Mouse (Mus musculus): ENCODE results near the gene Tktl1. TPM values are rescaled to one million over a fixed set of nuclear protein-coding genes. Genes with fewer than 3 reads are reported as not detected.
"Not testable (repeated sequence)": the region's sequence is repeated elsewhere in the genome, so short reads cannot be mapped to it uniquely, and the experiment has no call there.

Gene Tktl1
- not detected in 2 replicates for polyA plus RNA-seq (2015; fragmentation: Nextera tagmentation; extraction: Ambion mirVana)

GRCm38 (mm10) chrX:74176959-74177358 lies at the start of gene Tktl1:
Gene Tktl1, plus strand, starts transcription at chrX:74177259.
- ATAC-seq (ENCODE audit: low read depth), result no peak
- Histone ChIP-seq H3K27ac (ENCODE audit: low read length) (no peak within 1 kb of the TSS), H3K9ac (ENCODE audit: low read length) (no peak within 1 kb of the TSS), H3K36me3 (ENCODE audit: control insufficient read depth, insufficient read depth, low read length) (no peaks in the 10 kb centered on the region), H3K4me2 (ENCODE audit: low read depth, low read length) (no peak within 1 kb of the TSS), H3K4me1 (replicated peaks; ENCODE audit: control insufficient read depth, insufficient read depth, low read length) (no peaks in the 10 kb centered on the region), H3K27me3 (ENCODE audit: control insufficient read depth, insufficient read depth, low read depth, low read length) (no peaks in the 10 kb centered on the region), H3K9me3 (ENCODE audit: control insufficient read depth, low read length) (no peaks in the 10 kb centered on the region), H3K4me3 (ENCODE audit: low read length) (no peak within 1 kb of the TSS)
- 89% methylated on average over 17 of the region's 17 CpGs for WGBS

- H3K4me2 ChIP-seq (ENCODE audit: low read depth, low read length); H3K27me3 ChIP-seq (ENCODE audit: control insufficient read depth, insufficient read depth, low read depth, low read length); ATAC-seq (ENCODE audit: low read depth); H3K9ac ChIP-seq (ENCODE audit: low read length); H3K36me3 ChIP-seq (ENCODE audit: control insufficient read depth, insufficient read depth, low read length); H3K4me1 ChIP-seq (replicated peaks; ENCODE audit: control insufficient read depth, insufficient read depth, low read length); H3K4me3 ChIP-seq (ENCODE audit: low read length); H3K9me3 ChIP-seq (ENCODE audit: control insufficient read depth, low read length); H3K27ac ChIP-seq (ENCODE audit: low read length): not testable (repeated sequence)
- WGBS, result 17% methylated on average over 1 of the region's 1 CpGs
These were observed 41.8 kb upstream of the Tktl1 start, which contains the start of gene Mecp2 for GRCm38 (mm10) chrX:74135263-74135662. Gene Mecp2, minus strand, starts transcription at chrX:74135363.

- no peak within 1 kb of the TSS for H3K4me3 ChIP-seq (ENCODE audit: low read length)
- H3K27me3 ChIP-seq (ENCODE audit: control insufficient read depth, insufficient read depth, low read depth, low read length), result no peaks in the 10 kb centered on the region
These were observed 9.3 kb upstream of the Tktl1 start, which contains the start of gene Tex28 for GRCm38 (mm10) chrX:74167738-74168137. Gene Tex28, minus strand, starts transcription at chrX:74167838.

GRCm38 (mm10) chrX:74203556-74203955 lies 26.5 kb downstream of the Tktl1 start:
- Histone ChIP-seq H3K4me3 (ENCODE audit: low read length) (no peak overlapping the region), H3K27ac (ENCODE audit: low read length) (no peak overlapping the region), H3K9me3 (ENCODE audit: control insufficient read depth, low read length) (no peaks in the 10 kb centered on the region), H3K4me2 (ENCODE audit: low read depth, low read length) (no peak overlapping the region), H3K27me3 (ENCODE audit: control insufficient read depth, insufficient read depth, low read depth, low read length) (no peaks in the 10 kb centered on the region), H3K36me3 (ENCODE audit: control insufficient read depth, insufficient read depth, low read length) (no peaks in the 10 kb centered on the region), H3K9ac (ENCODE audit: low read length) (no peak overlapping the region), H3K4me1 (replicated peaks; ENCODE audit: control insufficient read depth, insufficient read depth, low read length) (no peaks in the 10 kb centered on the region)
- ATAC-seq (ENCODE audit: low read depth), result no peak
- WGBS, result 72% methylated on average over 2 of the region's 2 CpGs

More at GRCm38 (mm10) chrX:74167738-74168137, 9.3 kb upstream of the Tktl1 start, which contains the start of gene Tex28:
- Histone ChIP-seq H3K9me3 (ENCODE audit: control insufficient read depth, low read length) (no peaks in the 10 kb centered on the region), H3K9ac (ENCODE audit: low read length) (no peak within 1 kb of the TSS), H3K36me3 (ENCODE audit: control insufficient read depth, insufficient read depth, low read length) (no peaks in the 10 kb centered on the region), H3K27ac (ENCODE audit: low read length) (no peak within 1 kb of the TSS), H3K4me2 (ENCODE audit: low read depth, low read length) (no peak within 1 kb of the TSS), H3K4me1 (replicated peaks; ENCODE audit: control insufficient read depth, insufficient read depth, low read length) (no peaks in the 10 kb centered on the region)
- no peak for ATAC-seq (ENCODE audit: low read depth)
- WGBS, result 94% methylated on average over 1 of the region's 1 CpGs

GRCm38 (mm10) chrX:74218496-74218895 lies 41.4 kb downstream of the Tktl1 start:
- no peak for ATAC-seq (ENCODE audit: low read depth)
- no peaks in the 10 kb centered on the region for H3K27me3 ChIP-seq (ENCODE audit: control insufficient read depth, insufficient read depth, low read depth, low read length)
- no peaks in the 10 kb centered on the region for H3K9me3 ChIP-seq (ENCODE audit: control insufficient read depth, low read length)
- WGBS, result 87% methylated on average over 4 of the region's 4 CpGs
- no peak overlapping the region for H3K27ac ChIP-seq (ENCODE audit: low read length)
- no peak overlapping the region for H3K4me3 ChIP-seq (ENCODE audit: low read length)
- no peak overlapping the region for H3K4me2 ChIP-seq (ENCODE audit: low read depth, low read length)
- no peaks in the 10 kb centered on the region for H3K4me1 ChIP-seq (replicated peaks; ENCODE audit: control insufficient read depth, insufficient read depth, low read length)
- no peak overlapping the region for H3K9ac ChIP-seq (ENCODE audit: low read length)
- peaks cover 9% of the 10 kb centered on the region; the same call in 1 of the 2 replicates for H3K36me3 ChIP-seq (ENCODE audit: control insufficient read depth, insufficient read depth, low read length)

- no peaks in the 10 kb centered on the region for H3K27me3 ChIP-seq (ENCODE audit: control insufficient read depth, insufficient read depth, low read depth, low read length)
- H3K27ac ChIP-seq (ENCODE audit: low read length), result peak overlapping the region; percentile 20; the same call in 1 of the 2 replicates
- WGBS, result 45% methylated on average over 13 of the region's 13 CpGs
- H3K4me2 ChIP-seq (ENCODE audit: low read depth, low read length), result no peak overlapping the region
- H3K9ac ChIP-seq (ENCODE audit: low read length), result no peak overlapping the region
- peaks cover 16% of the 10 kb centered on the region; the same call in 1 of the 2 replicates for H3K36me3 ChIP-seq (ENCODE audit: control insufficient read depth, insufficient read depth, low read length)
- no peak overlapping the region for H3K4me3 ChIP-seq (ENCODE audit: low read length)
- H3K9me3 ChIP-seq (ENCODE audit: control insufficient read depth, low read length), result no peaks in the 10 kb centered on the region
- H3K4me1 ChIP-seq (replicated peaks; ENCODE audit: control insufficient read depth, insufficient read depth, low read length), result no peaks in the 10 kb centered on the region
- no peak for ATAC-seq (ENCODE audit: low read depth)
These were observed 42.4 kb downstream of the Tktl1 start for GRCm38 (mm10) chrX:74219449-74219848.

GRCm38 (mm10) chrX:74220099-74220498 lies 43.0 kb downstream of the Tktl1 start:
- not testable (repeated sequence) for H3K4me3 ChIP-seq (ENCODE audit: low read length); H3K9ac ChIP-seq (ENCODE audit: low read length); H3K4me1 ChIP-seq (replicated peaks; ENCODE audit: control insufficient read depth, insufficient read depth, low read length); H3K27ac ChIP-seq (ENCODE audit: low read length); H3K27me3 ChIP-seq (ENCODE audit: control insufficient read depth, insufficient read depth, low read depth, low read length); H3K4me2 ChIP-seq (ENCODE audit: low read depth, low read length); H3K9me3 ChIP-seq (ENCODE audit: control insufficient read depth, low read length)
- peak; percentile 22; the same call in 1 of the 2 replicates for ATAC-seq (ENCODE audit: low read depth)
- 42% methylated on average over 1 of the region's 1 CpGs for WGBS
- peaks cover 20% of the 10 kb centered on the region; the same call in 1 of the 2 replicates for H3K36me3 ChIP-seq (ENCODE audit: control insufficient read depth, insufficient read depth, low read length)

- Histone ChIP-seq H3K9ac (ENCODE audit: low read length) (no peak overlapping the region), H3K4me1 (replicated peaks; ENCODE audit: control insufficient read depth, insufficient read depth, low read length) (no peaks in the 10 kb centered on the region), H3K27me3 (ENCODE audit: control insufficient read depth, insufficient read depth, low read depth, low read length) (no peaks in the 10 kb centered on the region), H3K27ac (ENCODE audit: low read length) (no peak overlapping the region), H3K4me3 (ENCODE audit: low read length) (no peak overlapping the region), H3K36me3 (ENCODE audit: control insufficient read depth, insufficient read depth, low read length) (peaks cover 72% of the 10 kb centered on the region), H3K4me2 (ENCODE audit: low read depth, low read length) (no peak overlapping the region), H3K9me3 (ENCODE audit: control insufficient read depth, low read length) (no peaks in the 10 kb centered on the region)
- 75% methylated on average over 1 of the region's 1 CpGs for WGBS
- no peak for ATAC-seq (ENCODE audit: low read depth)
These were observed 53.0 kb downstream of the Tktl1 start for GRCm38 (mm10) chrX:74230038-74230437.

GRCm38 (mm10) chrX:74233196-74233595 lies 56.1 kb downstream of the Tktl1 start:
- Histone ChIP-seq H3K27ac (ENCODE audit: low read length) (no peak overlapping the region), H3K4me3 (ENCODE audit: low read length) (no peak overlapping the region), H3K9ac (ENCODE audit: low read length) (no peak overlapping the region), H3K4me2 (ENCODE audit: low read depth, low read length) (no peak overlapping the region), H3K27me3 (ENCODE audit: control insufficient read depth, insufficient read depth, low read depth, low read length) (no peaks in the 10 kb centered on the region), H3K4me1 (replicated peaks; ENCODE audit: control insufficient read depth, insufficient read depth, low read length) (no peaks in the 10 kb centered on the region), H3K36me3 (ENCODE audit: control insufficient read depth, insufficient read depth, low read length) (peaks cover 69% of the 10 kb centered on the region), H3K9me3 (ENCODE audit: control insufficient read depth, low read length) (no peaks in the 10 kb centered on the region)
- 85% methylated on average over 5 of the region's 5 CpGs for WGBS
- ATAC-seq (ENCODE audit: low read depth), result no peak

GRCm38 (mm10) chrX:74240332-74240731 lies 63.3 kb downstream of the Tktl1 start:
- H3K9me3 ChIP-seq (ENCODE audit: control insufficient read depth, low read length), result no peaks in the 10 kb centered on the region
- no peak overlapping the region for H3K4me2 ChIP-seq (ENCODE audit: low read depth, low read length)
- H3K27me3 ChIP-seq (ENCODE audit: control insufficient read depth, insufficient read depth, low read depth, low read length), result no peaks in the 10 kb centered on the region
- H3K9ac ChIP-seq (ENCODE audit: low read length), result no peak overlapping the region
- no peak overlapping the region for H3K4me3 ChIP-seq (ENCODE audit: low read length)
- WGBS, result 88% methylated on average over 4 of the region's 4 CpGs
- no peak for ATAC-seq (ENCODE audit: low read depth)
- H3K27ac ChIP-seq (ENCODE audit: low read length), result no peak overlapping the region
- peaks cover 59% of the 10 kb centered on the region for H3K36me3 ChIP-seq (ENCODE audit: control insufficient read depth, insufficient read depth, low read length)
- no peaks in the 10 kb centered on the region; the same call in 1 of the 2 replicates for H3K4me1 ChIP-seq (replicated peaks; ENCODE audit: control insufficient read depth, insufficient read depth, low read length)

Measured in lung, embryonic 16.5 days (tissue).